Mouse (Mus musculus) retina, embryonic 14.5 days (tissue): ENCODE measurements around the gene Slc37a2.
"Not testable (repeated sequence)": the region's sequence is repeated elsewhere in the genome, so short reads cannot be mapped to it uniquely, and the experiment has no call there.

Experiments used
- DNase-seq: peaks from one replicate; pipeline ENCODE4 v3.0.0-alpha.2; 2015; ENCODE audit warnings: low spot score

The Slc37a2 gene

DNA sequence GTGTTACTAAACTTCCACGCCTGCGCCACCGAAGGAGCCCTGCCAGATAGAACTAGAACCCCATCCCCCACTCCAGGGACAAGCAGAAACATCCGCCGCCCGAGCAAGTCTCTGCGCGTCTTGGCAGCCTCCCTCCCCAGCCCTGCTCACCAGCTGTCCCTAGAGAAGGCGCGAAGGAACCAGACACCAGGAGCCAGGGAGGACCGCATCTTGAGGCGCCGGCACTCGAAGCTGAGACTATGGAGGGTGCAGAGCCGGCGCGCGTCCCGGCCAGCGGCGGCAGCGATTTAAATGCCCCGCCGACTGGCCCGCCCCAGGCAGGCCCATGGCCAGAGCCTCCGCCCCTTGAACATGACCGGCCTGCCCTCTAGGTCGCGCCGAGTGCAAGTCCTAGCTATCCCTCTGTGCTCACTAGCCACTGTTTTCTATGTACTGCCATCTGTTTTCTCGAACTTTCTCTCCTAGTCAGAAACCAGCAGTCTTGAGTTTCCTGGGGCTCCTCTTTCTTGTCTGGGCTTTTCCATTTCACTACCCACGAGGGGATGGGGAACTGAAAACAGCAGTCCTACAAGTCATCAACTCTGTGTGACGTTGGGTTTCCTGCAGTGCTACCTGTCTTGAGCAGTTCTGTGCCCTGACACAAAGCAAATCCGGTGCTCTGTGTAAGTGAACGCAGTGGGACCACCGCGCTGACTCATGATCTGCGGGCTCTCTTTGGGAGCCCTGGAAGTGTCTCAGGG is at the start of gene Slc37a2:
Gene Slc37a2 (minus strand): TSS at position 590 of the 740 bp plus-strand sequence.
- peak; percentile 60 for DNase-seq

GRCm38 (mm10) chr9:37301720-37302119 is 46.2 kb upstream of the Slc37a2 start:
- DNase-seq = no peak

DNA sequence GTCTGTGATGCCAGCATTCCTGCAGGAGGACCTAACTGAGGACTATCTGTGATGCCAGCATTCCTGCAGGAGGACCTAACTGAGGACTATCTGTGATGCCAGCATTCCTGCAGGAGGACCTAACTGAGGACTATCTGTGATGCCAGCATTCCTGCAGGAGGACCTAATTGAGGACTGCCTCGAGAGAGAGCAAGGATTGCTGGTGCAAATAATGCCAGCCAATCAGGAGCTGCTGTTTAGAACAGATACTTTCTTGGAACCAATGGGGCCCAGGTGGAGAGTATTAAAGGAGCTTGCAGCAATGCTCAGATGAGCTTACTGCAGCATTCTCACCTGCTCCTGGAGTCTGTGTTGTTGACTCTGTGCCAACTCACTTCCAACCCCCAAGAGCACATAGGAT is 45.0 kb upstream of the Slc37a2 start:
- DNase-seq = not testable (repeated sequence)

DNA sequence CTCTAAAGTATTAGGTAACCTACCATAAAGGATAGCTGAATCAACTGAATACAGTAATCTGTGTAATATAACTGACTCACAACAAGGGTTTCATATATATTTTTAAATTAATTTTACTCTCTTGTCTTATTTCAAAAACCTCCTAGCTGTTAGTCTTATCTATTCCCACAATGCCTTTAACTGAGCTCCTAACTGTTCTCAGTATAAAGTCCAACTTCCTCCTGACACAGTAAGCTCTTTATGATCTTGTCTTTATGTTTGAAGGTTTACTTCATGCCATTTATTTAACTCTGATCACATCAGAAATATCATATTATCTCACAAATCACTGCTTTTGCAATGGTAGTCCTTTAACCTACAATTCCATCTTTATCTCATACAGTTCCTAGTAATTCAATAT is 40.0 kb upstream of the Slc37a2 start:
- no peak for DNase-seq

DNA sequence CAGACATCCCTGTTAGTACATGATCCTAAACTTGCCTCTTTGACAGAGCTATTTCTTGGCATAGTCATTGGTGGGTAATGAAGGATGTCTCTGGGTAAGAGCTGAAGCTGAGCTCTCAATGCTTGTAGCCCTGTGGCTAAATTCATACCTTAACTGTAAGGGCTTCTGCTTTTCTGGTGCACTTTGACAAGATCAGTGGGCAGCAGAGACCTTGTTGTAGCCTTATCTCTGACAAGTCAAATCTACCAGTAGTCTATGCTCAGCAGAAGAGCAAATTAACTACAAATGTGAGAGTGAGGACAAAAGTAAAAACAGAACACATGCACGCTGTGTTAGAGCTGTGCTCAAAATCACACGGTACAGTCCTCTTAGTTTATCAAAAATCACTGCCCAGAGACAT is 11.1 kb upstream of the Slc37a2 start:
- DNase-seq = no peak

GRCm38 (mm10) chr9:37255889-37256225 is 319 bp upstream of the Slc37a2 start:
- peak; percentile 71 for DNase-seq

- DNase-seq = peak; percentile 44
Measured at GRCm38 (mm10) chr9:37254531-37255110, 917 bp downstream of the Slc37a2 start.

DNA sequence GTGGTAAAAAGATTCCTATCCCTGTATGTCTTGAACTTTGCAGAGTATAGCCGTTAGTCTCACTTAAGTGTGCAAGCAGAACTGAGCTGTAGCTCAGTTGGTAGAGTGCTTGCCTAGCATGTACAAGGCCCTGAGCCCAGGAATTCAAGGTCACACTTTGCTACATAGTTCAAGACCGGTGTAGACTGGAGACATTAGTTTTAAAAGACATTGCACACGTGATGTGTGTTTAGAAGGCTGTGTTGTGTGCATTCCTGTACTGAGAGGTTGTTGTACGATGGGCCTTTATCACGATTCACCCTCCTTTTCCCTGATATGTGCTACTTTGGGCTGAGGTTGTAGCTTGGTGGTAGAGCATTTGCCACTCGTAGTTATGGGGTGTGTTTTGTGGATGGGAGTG is 4.9 kb downstream of the Slc37a2 start:
- no peak for DNase-seq

DNA sequence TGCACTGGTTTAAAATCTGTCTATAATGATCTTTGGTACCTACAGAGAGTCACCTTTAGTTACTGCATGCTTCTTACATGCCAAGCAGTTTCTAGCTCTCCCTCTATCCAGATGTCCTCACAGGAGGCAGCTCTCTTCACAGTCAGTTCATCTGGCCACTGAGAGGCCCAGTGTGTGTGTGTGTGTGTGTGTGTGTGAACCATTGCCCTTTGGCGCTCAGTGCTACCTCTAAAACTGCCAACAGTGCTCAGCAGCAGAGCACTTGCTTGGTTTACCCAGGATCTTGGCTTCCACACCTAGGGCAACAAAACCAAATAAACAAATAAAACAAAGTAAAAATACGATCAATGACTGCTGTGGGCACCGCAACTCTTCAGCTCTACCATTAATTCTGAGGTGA is 5.6 kb downstream of the Slc37a2 start:
- no peak for DNase-seq

DNA sequence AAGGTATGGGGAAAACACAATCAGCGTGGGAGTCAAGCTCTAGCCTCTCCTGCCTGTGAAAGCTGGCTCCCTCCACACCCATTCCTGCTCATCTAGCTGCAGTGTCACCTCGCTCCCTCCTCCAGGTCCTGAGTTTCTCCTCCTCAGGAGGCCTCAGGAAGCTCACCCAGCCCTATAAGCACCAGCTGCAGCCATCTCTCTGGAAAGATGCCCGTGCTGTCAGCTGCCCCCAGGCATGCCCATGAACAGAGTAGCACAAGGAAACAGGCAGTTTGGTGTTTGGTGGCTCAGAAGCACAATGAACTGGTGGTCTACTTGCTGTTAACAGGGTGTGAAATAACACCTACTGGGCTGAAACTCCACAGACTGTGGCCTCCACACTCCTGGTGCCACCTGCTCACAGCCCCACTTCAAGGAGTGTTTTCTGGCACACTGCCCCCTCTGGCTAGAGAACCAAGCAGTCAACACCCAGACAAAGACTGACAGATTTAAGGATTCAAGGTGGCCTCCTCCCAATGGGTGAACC is 7.1 kb downstream of the Slc37a2 start:
- peak; percentile 21 for DNase-seq

- DNase-seq = no peak
Measured at GRCm38 (mm10) chr9:37247429-37247828, 8.1 kb downstream of the Slc37a2 start.

DNA sequence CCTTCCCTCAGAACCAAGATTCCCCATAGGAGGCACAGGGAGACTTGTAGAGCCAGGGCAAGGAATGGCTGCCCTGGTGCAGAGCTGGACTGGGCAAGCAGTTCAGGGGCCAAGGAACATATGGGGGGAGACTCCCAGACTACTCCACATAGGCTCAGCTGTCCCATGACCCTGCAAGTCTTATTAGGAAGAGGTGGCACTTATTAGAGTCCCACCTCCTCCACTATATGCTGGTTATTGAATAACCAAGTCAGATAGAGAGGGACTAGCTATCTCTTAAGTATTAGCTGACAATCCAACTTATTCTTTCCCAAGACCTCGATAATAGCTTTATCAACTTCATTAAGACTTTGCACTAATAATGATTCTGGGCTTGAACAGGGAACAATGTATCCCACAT is 9.7 kb downstream of the Slc37a2 start:
- DNase-seq = no peak

- DNase-seq = no peak
Measured at GRCm38 (mm10) chr9:37245404-37245803, 10.1 kb downstream of the Slc37a2 start.

GRCm38 (mm10) chr9:37244600-37244999 is 10.9 kb downstream of the Slc37a2 start:
- DNase-seq = no peak

DNA sequence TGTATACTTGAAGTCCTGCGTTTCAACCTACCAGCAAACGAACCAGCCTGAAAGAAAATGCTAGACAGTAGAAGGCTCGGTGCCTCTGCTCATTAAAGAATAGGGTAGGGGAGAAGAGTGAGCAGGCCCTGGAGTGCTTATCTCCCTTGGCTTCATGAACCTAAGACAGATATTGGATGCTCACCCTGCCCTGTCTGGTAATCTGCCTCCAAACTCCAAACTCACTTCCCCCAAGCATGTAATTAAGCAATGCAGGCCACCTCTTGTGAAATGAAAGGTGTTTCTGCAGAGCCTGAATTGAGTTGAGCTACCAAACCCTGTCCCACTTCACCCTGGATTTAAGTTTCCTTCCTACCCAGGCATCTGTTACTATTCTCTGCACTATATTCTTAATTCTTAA is 12.8 kb downstream of the Slc37a2 start:
- no peak for DNase-seq

GRCm38 (mm10) chr9:37235951-37236737 is 19.4 kb downstream of the Slc37a2 start:
- DNase-seq = peak; percentile 32

GRCm38 (mm10) chr9:37232201-37233195 is 23.0 kb downstream of the Slc37a2 start:
- DNase-seq = no peak

GRCm38 (mm10) chr9:37230486-37231195 is 24.9 kb downstream of the Slc37a2 start:
- DNase-seq = no peak

- DNase-seq = peak; percentile 86
Measured at GRCm38 (mm10) chr9:37229880-37230325, 25.6 kb downstream of the Slc37a2 start.

DNA sequence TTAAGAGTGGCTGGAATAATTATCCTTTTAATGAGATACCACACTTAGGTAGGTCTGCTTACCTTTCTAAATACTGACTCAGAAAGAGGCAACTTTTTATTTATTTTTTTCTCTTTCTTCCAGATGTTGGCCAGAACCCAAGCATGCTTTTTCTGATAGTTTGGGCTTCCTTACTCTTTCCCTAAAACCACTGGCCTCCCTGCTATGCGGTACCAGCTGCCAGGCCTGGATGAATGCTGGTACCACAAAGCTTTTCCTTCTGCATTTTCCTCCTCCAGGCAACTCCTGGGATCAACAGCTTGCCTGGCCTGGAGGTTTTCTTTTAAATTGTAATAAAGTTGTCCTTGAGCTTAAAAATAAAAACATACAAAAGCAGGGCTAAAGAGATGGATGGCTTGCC is 30.0 kb downstream of the Slc37a2 start:
- no peak for DNase-seq

DNA sequence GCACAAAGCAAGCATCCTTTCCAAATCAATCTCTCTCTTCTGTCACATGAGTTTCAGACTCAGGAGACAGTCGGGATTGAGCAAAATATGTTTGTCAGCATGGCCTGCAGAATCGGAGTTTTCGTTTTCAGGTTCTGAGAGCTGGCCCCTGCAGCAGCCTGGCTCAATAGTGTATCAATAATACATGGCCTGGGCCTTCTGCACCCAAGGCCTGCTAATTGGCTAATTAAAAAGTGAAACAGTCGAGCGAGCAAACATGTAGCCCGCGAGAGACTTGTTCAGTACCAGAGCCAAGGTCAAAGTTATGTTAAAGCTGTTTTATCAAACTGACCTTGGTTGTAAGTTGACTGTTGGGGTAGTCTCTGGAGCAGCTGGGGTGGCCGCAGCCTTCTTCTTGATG is 34.8 kb downstream of the Slc37a2 start:
- no peak for DNase-seq
